Mouse (Mus musculus): ENCODE measurements around the gene Rap2a. TPM values are rescaled to one million over a fixed set of nuclear protein-coding genes. Genes with fewer than 3 reads are reported as not detected.

Rap2a gene
- total RNA-seq (2023) = 4.2 TPM

GRCm38 (mm10) chr14:120477982-120478568, at the start of gene Rap2a:
Gene Rap2a, plus strand, starts transcription at chr14:120478444.

Other genes starting within 250 kb of the Rap2a start
- gene Mbnl2, start 202.8 kb upstream of the Rap2a start, total RNA-seq (2023) = 88.3 TPM

All from CD4-positive naive resting alpha-beta T cell, adult 76 days (primary cell).